ENCODE assay signal across 12 mouse cellular contexts in genomic region chr1:157019892-157020291, GRCm38 (mm10).
DNase-seq lines count a peak whose midpoint lies in the region.
"Had no signal": no experiment of that assay in that cellular context is flagged by ENCODE, and none has a peak within 500 bp of the region (broad histone marks: within the 10 kb centered on the region; RNA-seq: fewer than 3 reads in every experiment).

No protein-coding gene starts in this region.

- DNase-seq in adrenal gland, adult (ENCODE audit: inconsistent age in 2 of 2, low spot score in 1 of 2), result peak; percentile 43 to 83
- no peak for DNase-seq in adrenal gland, postnatal 14 days
- peak; percentile 62 for DNase-seq in layer of hippocampus, adult 9-11 months
- DNase-seq in layer of hippocampus, adult 11-12 months (ENCODE audit: low spot score), result no peak
- peak; percentile 49 for DNase-seq in thymus, postnatal 4 days
- DNase-seq in thymus, adult 18-20 months, result no peak
- no peak for DNase-seq in kidney, adult 11 months
- no peak for DNase-seq in retina, postnatal 1 day
- DNase-seq: cerebellum, postnatal 25 days; heart, adult 2 months; kidney, adult 8-10 months; midbrain, embryonic 14.5 days had no signal

Comparison
In these comparisons a context has a peak if more than half of its experiments do, and no peak if none do; other contexts are left out.
1. DNase-seq: peak in adrenal gland, adult (2 of 2), layer of hippocampus, adult 9-11 months (single experiment) and thymus, postnatal 4 days (single experiment); none in adrenal gland, postnatal 14 days (single experiment), layer of hippocampus, adult 11-12 months (single experiment), thymus, adult 18-20 months (0 of 2), kidney, adult 11 months (single experiment) and retina, postnatal 1 day (single experiment).